Mouse (Mus musculus) kidney, adult 2 months (tissue): ENCODE measurements at regions not wholly inside any gene's neighbourhood (a gene's known extent, or its start where the extent isn't known, plus 50 kb on each side); places are given as distances from the start of the nearest gene placed in this dataset.

Experiments
- DNase-seq: peaks from one replicate; pipeline ENCODE4 v3.0.0; 2021
- H3K27ac ChIP-seq: fragments of 200-500 bp; 2 replicates; pipeline ENCODE4 v1.5.1; 2012; ENCODE audit warnings: low read depth, low read length, control low read depth, inconsistent platforms; ENCODE audit not compliant: insufficient read depth
- H3K27me3 ChIP-seq: fragments of 200-500 bp; replicated peaks from 2 replicates; pipeline ENCODE4 v1.6.1; 2012; ENCODE audit warnings: mild to moderate bottlenecking, moderate library complexity, low read length, inconsistent platforms; ENCODE audit not compliant: control insufficient read depth, insufficient read depth
- H3K36me3 ChIP-seq: fragments of 200-500 bp; 2 replicates; pipeline ENCODE4 v1.6.1; 2012; ENCODE audit warnings: mild to moderate bottlenecking, moderate library complexity, low read length, inconsistent platforms; ENCODE audit not compliant: control insufficient read depth, insufficient read depth
- H3K4me1 ChIP-seq: fragments of 200-500 bp; 2 replicates; pipeline ENCODE4 v1.6.1; 2011; ENCODE audit warnings: low read length; ENCODE audit not compliant: control insufficient read depth, insufficient read depth
- H3K4me3 ChIP-seq: fragments of 200-500 bp; 2 replicates; pipeline ENCODE4 v1.5.1; 2011; ENCODE audit warnings: mild to moderate bottlenecking, low read depth, low read length, control low read depth; ENCODE audit not compliant: insufficient read depth
- CTCF ChIP-seq: fragments of 200-500 bp; conservative IDR thresholded peaks from 2 replicates; pipeline ENCODE4 v1.5.1; 2011; ENCODE audit warnings: low read depth, mild to moderate bottlenecking, control low read depth, low read length, moderate library complexity, mixed read lengths; ENCODE audit not compliant: insufficient read depth, insufficient read length
- POLR2A ChIP-seq: fragments of 200-500 bp; IDR thresholded peaks from one replicate; pipeline ENCODE4 v1.6.1; 2011; ENCODE audit warnings: low read depth, low read length, control low read depth
- WGBS: fragments of 180-500 bp; shearing (Covaris S2); methylation state at CpG from one replicate; pipeline ENCODE4 v1.1.7; 2018; 5-methylcytosine and 5-hydroxymethylcytosine counted together

DNA sequence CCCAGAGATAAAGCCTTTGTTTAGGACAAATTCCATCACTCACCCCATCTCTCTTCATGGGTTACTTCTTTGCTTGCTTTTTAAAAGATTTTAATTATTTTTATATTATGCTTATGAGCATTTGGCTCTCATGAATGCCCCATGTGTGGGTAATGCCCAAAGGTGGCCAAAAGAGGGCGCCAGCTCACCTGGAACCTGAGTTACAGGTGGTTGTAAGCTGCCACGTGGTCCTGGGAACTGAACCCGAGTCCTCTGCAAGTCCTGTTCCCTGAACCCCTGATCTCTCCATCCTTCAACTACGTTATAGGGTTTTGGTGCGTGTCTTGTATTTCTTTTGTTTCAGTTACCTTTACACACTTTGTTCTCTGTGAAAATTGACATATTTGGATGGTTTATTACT lies 460.2 kb downstream of the Rps24 start:
- H3K27ac ChIP-seq, result no peak overlapping the region
- 88% methylated on average over 5 of the region's 5 CpGs for WGBS
- no peaks in the 10 kb centered on the region for H3K4me1 ChIP-seq
- no peak overlapping the region for H3K4me3 ChIP-seq
- no peaks in the 10 kb centered on the region for H3K27me3 ChIP-seq
- no peak for TF ChIP-seq CTCF
- no peak for TF ChIP-seq POLR2A
- no peak for DNase-seq
- no peaks in the 10 kb centered on the region for H3K36me3 ChIP-seq

DNA sequence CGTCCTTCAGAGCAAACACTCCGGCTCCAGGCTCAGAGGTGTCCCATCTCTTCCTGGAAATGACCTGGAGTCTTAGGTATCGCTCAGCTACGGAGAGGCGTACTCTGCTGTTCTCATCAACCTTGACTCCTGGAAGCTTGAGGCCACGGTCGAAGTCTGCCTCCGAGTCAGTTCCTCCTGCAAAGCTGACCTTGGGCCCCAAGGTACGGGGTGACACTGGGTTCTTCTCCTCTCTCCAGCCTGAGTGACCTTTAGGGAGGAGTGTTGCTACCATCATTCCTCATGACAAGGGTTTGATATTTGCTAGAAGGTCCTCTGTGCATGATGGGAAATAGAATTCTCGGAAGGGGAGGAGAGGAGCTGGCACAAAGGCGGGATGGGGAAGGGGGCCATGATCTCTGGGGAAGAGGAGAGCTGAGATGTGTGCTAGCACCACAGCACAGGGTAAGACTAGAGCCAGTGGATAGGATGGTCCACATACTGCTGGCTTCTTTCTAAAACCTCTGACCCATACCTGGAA lies 469.0 kb downstream of the Rps24 start:
- Histone ChIP-seq H3K27me3 (no peaks in the 10 kb centered on the region), H3K36me3 (no peaks in the 10 kb centered on the region), H3K4me3 (no peak overlapping the region), H3K4me1 (no peaks in the 10 kb centered on the region), H3K27ac (no peak overlapping the region)
- WGBS, result 73% methylated on average over 11 of the region's 11 CpGs
- no peak for TF ChIP-seq POLR2A
- TF ChIP-seq CTCF, result no peak
- DNase-seq, result no peak

DNA sequence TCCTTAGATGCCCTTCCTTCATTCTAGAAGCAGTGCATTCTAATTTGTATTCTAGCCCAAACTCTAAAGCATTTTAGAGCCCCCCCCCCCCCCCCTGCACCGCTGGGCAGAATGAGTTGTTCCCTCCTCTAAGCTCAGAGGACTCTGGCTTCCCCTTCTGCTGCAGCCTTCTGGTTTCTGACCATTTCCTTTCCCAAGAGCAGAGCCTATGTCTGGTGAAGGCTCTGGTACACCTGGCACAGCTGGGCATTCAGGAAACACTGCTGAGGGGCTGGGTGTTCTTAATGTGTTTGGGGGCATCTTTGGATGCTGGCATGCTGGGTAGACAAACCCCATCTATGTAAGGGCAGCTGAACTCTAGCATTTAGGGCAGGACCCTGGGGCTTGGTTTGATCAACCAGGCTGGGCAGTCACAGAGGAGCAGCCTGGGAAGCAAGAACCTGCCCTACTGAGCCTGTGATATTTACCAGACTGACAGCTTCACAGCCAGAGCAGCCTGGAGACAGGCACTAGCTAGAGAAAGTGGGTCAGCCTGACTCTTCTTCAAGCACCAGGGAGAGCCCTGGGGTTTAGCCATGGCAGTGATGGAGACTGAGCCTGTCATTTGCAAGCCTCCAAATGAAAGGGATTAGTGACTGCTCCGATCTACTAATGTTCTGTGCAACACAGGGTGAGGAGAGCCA lies 469.7 kb downstream of the Rps24 start:
- WGBS, result 66% methylated on average over 2 of the region's 2 CpGs
- no peak for DNase-seq

DNA sequence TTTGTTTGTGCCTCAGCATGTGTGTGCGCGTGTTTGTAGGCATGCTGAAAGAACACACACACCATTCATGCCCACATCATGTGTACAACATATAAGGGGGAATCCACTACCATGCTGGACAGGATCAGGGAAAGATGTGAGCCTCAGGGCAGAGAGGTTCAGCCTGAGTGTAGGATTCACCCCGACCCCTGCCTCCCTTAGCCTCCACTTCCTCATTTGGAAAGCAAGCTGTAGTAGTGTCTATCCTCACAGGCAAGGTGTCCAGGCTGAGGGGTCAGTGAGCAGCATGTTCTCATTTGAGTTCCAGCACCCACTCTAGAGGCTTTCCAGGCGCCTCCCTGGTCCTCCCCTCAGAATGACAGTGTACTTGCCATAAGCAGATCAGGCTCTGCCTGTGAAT lies 470.5 kb downstream of the Rps24 start:
- TF ChIP-seq POLR2A (no peak), CTCF (no peak)
- Histone ChIP-seq H3K36me3 (no peaks in the 10 kb centered on the region), H3K4me3 (no peak overlapping the region), H3K27ac (no peak overlapping the region), H3K4me1 (no peaks in the 10 kb centered on the region), H3K27me3 (no peaks in the 10 kb centered on the region)
- 86% methylated on average over 4 of the region's 4 CpGs for WGBS
- DNase-seq, result no peak

More for the DNA sequence above, 469.7 kb downstream of the Rps24 start:
- no peak overlapping the region for H3K4me3 ChIP-seq
- no peaks in the 10 kb centered on the region for H3K36me3 ChIP-seq
- TF ChIP-seq CTCF, result no peak
- no peak for TF ChIP-seq POLR2A
- no peaks in the 10 kb centered on the region for H3K27me3 ChIP-seq
- no peaks in the 10 kb centered on the region for H3K4me1 ChIP-seq
- H3K27ac ChIP-seq, result no peak overlapping the region

DNA sequence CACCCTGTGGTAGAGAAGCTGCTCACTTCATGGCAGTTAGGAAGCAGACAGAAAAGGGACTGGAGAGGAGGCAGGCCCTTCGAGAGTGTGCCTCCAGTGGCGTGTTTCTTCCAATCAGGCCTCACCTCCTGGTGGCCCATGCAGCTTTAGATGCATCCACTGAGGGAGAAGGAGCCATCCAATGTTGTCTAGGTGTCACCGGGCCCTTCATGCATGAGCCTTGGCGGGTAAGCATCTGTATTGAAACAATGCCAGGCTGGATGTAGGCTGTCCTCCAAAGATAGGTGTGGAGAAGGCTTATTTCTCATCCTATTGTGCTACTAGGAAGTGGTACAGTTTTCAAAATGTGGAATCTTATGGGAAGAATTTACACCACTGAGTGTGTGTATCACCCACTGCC lies 471.9 kb downstream of the Rps24 start:
- TF ChIP-seq CTCF (no peak), POLR2A (no peak)
- Histone ChIP-seq H3K36me3 (no peaks in the 10 kb centered on the region), H3K27ac (no peak overlapping the region), H3K27me3 (no peaks in the 10 kb centered on the region), H3K4me3 (no peak overlapping the region), H3K4me1 (no peaks in the 10 kb centered on the region)
- no peak for DNase-seq
- 89% methylated on average over 4 of the region's 4 CpGs for WGBS

DNA sequence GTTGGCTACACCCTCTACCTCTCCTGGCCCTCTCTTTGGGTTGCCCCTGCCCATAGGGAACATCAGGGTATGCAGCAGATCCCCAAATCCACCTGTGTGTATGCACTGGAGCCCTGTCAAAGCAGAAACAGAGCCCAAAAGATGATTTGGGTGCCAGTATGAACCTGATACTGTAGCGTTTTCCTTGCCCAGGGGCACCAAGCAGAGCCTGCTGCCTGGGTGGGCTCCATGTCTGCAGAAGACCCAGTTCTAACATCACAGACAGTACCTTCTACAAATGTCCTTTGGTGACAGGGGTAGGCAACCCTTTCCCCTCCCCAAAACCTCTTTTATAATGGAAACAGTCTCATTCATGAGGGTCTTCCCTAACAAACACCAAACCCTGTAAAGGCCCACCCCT lies 472.5 kb downstream of the Rps24 start:
- Histone ChIP-seq H3K27me3 (no peaks in the 10 kb centered on the region), H3K36me3 (no peaks in the 10 kb centered on the region), H3K27ac (no peak overlapping the region), H3K4me3 (no peak overlapping the region), H3K4me1 (no peaks in the 10 kb centered on the region)
- no peak for DNase-seq
- 85% methylated on average over 1 of the region's 1 CpGs for WGBS
- no peak for TF ChIP-seq CTCF
- TF ChIP-seq POLR2A, result no peak

DNA sequence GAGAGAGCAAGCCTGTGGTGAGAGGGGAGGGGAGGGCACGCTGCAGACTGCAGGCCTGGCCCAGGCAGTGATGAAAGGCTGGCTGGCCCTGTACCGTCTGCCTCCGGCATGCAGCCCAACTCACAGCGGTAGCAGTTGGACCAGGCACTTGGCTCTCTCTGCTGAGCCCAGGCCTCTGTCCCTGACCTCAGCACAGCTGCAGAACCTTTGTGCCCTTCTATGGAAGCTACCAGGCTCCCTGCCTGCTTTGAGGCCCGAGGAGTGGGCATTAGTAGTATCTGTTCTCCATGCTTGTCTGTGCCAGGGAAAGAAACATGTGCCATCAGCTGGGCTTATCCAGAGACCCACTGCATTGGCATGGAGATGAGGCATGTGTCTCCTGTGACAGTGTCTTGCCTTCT lies 473.2 kb downstream of the Rps24 start:
- Histone ChIP-seq H3K36me3 (no peaks in the 10 kb centered on the region), H3K4me1 (no peaks in the 10 kb centered on the region), H3K27me3 (no peaks in the 10 kb centered on the region), H3K4me3 (no peak overlapping the region), H3K27ac (no peak overlapping the region)
- WGBS, result 72% methylated on average over 5 of the region's 5 CpGs
- DNase-seq, result no peak
- TF ChIP-seq CTCF (no peak), POLR2A (no peak)

DNA sequence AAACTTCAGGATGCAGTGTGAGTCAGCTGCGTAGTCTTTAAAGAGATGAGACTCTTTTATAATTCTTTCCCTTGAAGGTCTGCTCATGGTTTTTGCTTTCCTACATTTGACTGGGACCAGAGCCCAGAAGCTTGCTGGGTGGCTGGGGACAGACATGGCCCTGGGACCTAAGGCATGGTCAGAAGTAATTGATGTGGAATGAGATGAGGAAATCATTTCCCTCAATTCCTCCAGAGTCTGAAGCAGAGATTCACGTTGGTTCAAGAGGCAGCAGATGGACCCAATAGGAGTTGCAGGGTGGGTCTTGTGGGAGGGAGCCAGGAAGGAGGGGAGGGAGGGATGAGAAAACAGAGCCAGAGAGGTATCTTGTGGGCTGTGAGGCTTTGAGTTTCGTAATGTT lies 473.9 kb downstream of the Rps24 start:
- DNase-seq, result no peak

More for the DNA sequence above, 473.9 kb downstream of the Rps24 start:
- no peak overlapping the region for H3K27ac ChIP-seq
- WGBS, result 74% methylated on average over 3 of the region's 3 CpGs
- no peaks in the 10 kb centered on the region for H3K4me1 ChIP-seq
- no peaks in the 10 kb centered on the region for H3K36me3 ChIP-seq
- no peaks in the 10 kb centered on the region for H3K27me3 ChIP-seq
- TF ChIP-seq POLR2A (no peak), CTCF (no peak)
- H3K4me3 ChIP-seq, result no peak overlapping the region
